Mouse (Mus musculus) hematopoietic stem cell, adult 5-6 weeks (primary cell): ENCODE data around the gene Arhgap23. TPM values are rescaled to one million over a fixed set of nuclear protein-coding genes. Genes with fewer than 3 reads are reported as not detected.

ENCODE experiments used
- ATAC-seq, 2 experiments: fragments of 125-278 bp in 1 of 2; replicated peaks in 1 of 2; 2 replicates each; pipeline ENCODE4 v1.8.0; 2016 to 2017; ENCODE audit warnings: inconsistent platforms in 2 of 2, mild to moderate bottlenecking in 2 of 2, moderate number of reproducible peaks in 2 of 2, low read depth in 1 of 2, moderate TSS enrichment in 1 of 2; ENCODE audit not compliant: low FRiP score in 2 of 2, poor library complexity in 2 of 2, severe bottlenecking in 2 of 2, insufficient read depth in 1 of 2, low TSS enrichment in 1 of 2
- total RNA-seq: library from RNA; stranded (forward); fragments of 172-1452, 232-1000 nt; gene quantifications from 2 replicates; pipeline ENCODE4 v1.2.3, GENCODE M21; 2017

Arhgap23 gene
- total RNA-seq, 1 experiment from 2014 or later = 11.4 TPM

GRCm38 (mm10) chr11:97531381-97532260, 116.3 kb downstream of the Arhgap23 start:
- ATAC-seq = peak; percentile 62 to 75

GRCm38 (mm10) chr11:97532354-97532753, 117.0 kb downstream of the Arhgap23 start:
- ATAC-seq = no peak

- peak; percentile 56 to 61 for ATAC-seq
Measured at GRCm38 (mm10) chr11:97532950-97533582, 117.7 kb downstream of the Arhgap23 start.

GRCm38 (mm10) chr11:97533653-97534052, 118.3 kb downstream of the Arhgap23 start:
- ATAC-seq = no peak

GRCm38 (mm10) chr11:97534442-97535307, 119.3 kb downstream of the Arhgap23 start:
- ATAC-seq = no peak

GRCm38 (mm10) chr11:97535308-97535630, 119.9 kb downstream of the Arhgap23 start:
- ATAC-seq = no peak

GRCm38 (mm10) chr11:97535660-97536059, 120.3 kb downstream of the Arhgap23 start:
- ATAC-seq = no peak

GRCm38 (mm10) chr11:97536083-97536747, 120.9 kb downstream of the Arhgap23 start:
- no peak for ATAC-seq

GRCm38 (mm10) chr11:97536835-97537579, 121.7 kb downstream of the Arhgap23 start:
- peak in 1 of 2 experiments; percentile 33; a peak in 1 of 4 replicates for ATAC-seq

GRCm38 (mm10) chr11:97537580-97538089, 122.3 kb downstream of the Arhgap23 start:
- no peak for ATAC-seq

GRCm38 (mm10) chr11:97539622-97540021, 124.3 kb downstream of the Arhgap23 start:
- no peak for ATAC-seq

- peak in 1 of 2 experiments; percentile 33; a peak in 2 of 4 replicates for ATAC-seq
Measured at GRCm38 (mm10) chr11:97540136-97540535, 124.8 kb downstream of the Arhgap23 start.

- ATAC-seq = no peak
Measured at GRCm38 (mm10) chr11:97540604-97541003, 125.3 kb downstream of the Arhgap23 start.

GRCm38 (mm10) chr11:97542171-97543150, 127.1 kb downstream of the Arhgap23 start:
- no peak for ATAC-seq

GRCm38 (mm10) chr11:97543181-97543733, 127.9 kb downstream of the Arhgap23 start:
- ATAC-seq = no peak
